Mouse (Mus musculus) intestine, embryonic 16.5 days (tissue): ENCODE results near the gene Gm20388. TPM values are rescaled to one million over a fixed set of nuclear protein-coding genes. Genes with fewer than 3 reads are reported as not detected.
"Not testable (repeated sequence)": the region's sequence is repeated elsewhere in the genome, so short reads cannot be mapped to it uniquely, and the experiment has no call there.

Experiments used
- ATAC-seq: fragments of 200-750 bp; cut with Nextera tagmentation; 2 replicates; pipeline ENCODE4 v1.8.0; 2017; ENCODE audit warnings: moderate TSS enrichment, moderate library complexity
- H3K27ac ChIP-seq: fragments of 300-500 bp; sonication (generic); 2 replicates; pipeline ENCODE4 v1.5.1; 2014; ENCODE audit warnings: mild to moderate bottlenecking, low read length
- H3K27me3 ChIP-seq: fragments of 300-500 bp; sonication (generic); replicated peaks from 2 replicates; pipeline ENCODE4 v1.6.1; 2014; ENCODE audit warnings: low read length, control low read depth, mixed read lengths; ENCODE audit not compliant: control insufficient read depth, insufficient read depth
- H3K36me3 ChIP-seq: fragments of 300-500 bp; sonication (generic); 2 replicates; pipeline ENCODE4 v1.6.1; 2014; ENCODE audit warnings: low read length, control low read depth; ENCODE audit not compliant: control insufficient read depth, insufficient read depth
- H3K4me1 ChIP-seq: fragments of 300-500 bp; sonication (generic); 2 replicates; pipeline ENCODE4 v1.6.1; 2014; ENCODE audit warnings: low read length, control low read depth, mixed read lengths; ENCODE audit not compliant: control insufficient read depth, insufficient read depth
- H3K4me2 ChIP-seq: fragments of 300-500 bp; sonication (generic); 2 replicates; pipeline ENCODE4 v1.6.1; 2014; ENCODE audit warnings: low read depth, low read length, control low read depth
- H3K4me3 ChIP-seq: fragments of 300-500 bp; sonication (generic); 2 replicates; pipeline ENCODE4 v1.5.1; 2014; ENCODE audit warnings: mild to moderate bottlenecking, low read length
- H3K9ac ChIP-seq: fragments of 300-500 bp; sonication (generic); 2 replicates; pipeline ENCODE4 v1.6.1; 2014; ENCODE audit warnings: low read depth, low read length
- H3K9me3 ChIP-seq: fragments of 300-500 bp; sonication (generic); 2 replicates; pipeline ENCODE4 v1.6.1; 2016; ENCODE audit warnings: low read length, control low read depth; ENCODE audit not compliant: control insufficient read depth
- WGBS: fragments of 180-500 bp; shearing (Covaris S2); extraction: QIAGEN DNeasy Blood & Tissue Kit; methylation state at CpG from one replicate; pipeline ENCODE4 v1.1.7; 2014; 5-methylcytosine and 5-hydroxymethylcytosine counted together
- polyA plus RNA-seq: library from polyadenylated mRNA; unstranded; fragments of >200 nt; fragmentation: Nextera tagmentation; extraction: Ambion mirVana; gene quantifications from 2 replicates; pipeline ENCODE4 v1.2.1, GENCODE M21; 2015

Gm20388 gene
- polyA plus RNA-seq, 1 experiment from 2014 or later = 5.8 TPM

GRCm38 (mm10) chr8:122622727-122623126, 2712.1 kb downstream of the Gm20388 start, which contains the start of gene Pabpn1l:
Pabpn1l (minus strand) TSS chr8:122622739.
- ATAC-seq = no peak
- no peak within 1 kb of the TSS for H3K27ac ChIP-seq
- WGBS = 59% methylated on average over 6 of the region's 6 CpGs

GRCm38 (mm10) chr8:122623844-122624642, 2713.4 kb downstream of the Gm20388 start:
- no peaks in the 10 kb centered on the region for H3K9me3 ChIP-seq
- H3K4me1 ChIP-seq = peaks cover 8% of the 10 kb centered on the region; the same call in 1 of the 2 replicates
- H3K36me3 ChIP-seq = no peaks in the 10 kb centered on the region
- H3K4me3 ChIP-seq = no peak overlapping the region
- ATAC-seq = no peak
- no peak overlapping the region for H3K4me2 ChIP-seq
- no peak overlapping the region for H3K27ac ChIP-seq
- H3K27me3 ChIP-seq = no peaks in the 10 kb centered on the region
- 0 out of 2 replicates have a peak overlapping the region, but pooled peaks have one; percentile 18 for H3K9ac ChIP-seq
- 87% methylated on average over 17 of the region's 17 CpGs for WGBS

More at GRCm38 (mm10) chr8:122622727-122623126, 2712.1 kb downstream of the Gm20388 start, which contains the start of gene Pabpn1l:
- Histone ChIP-seq H3K4me1 (peaks cover 13% of the 10 kb centered on the region; the same call in 1 of the 2 replicates), H3K27me3 (no peaks in the 10 kb centered on the region), H3K9me3 (no peaks in the 10 kb centered on the region), H3K4me3 (no peak within 1 kb of the TSS), H3K36me3 (no peaks in the 10 kb centered on the region), H3K9ac (no peak within 1 kb of the TSS), H3K4me2 (no peak within 1 kb of the TSS)

GRCm38 (mm10) chr8:122624653-122625052, 2714.0 kb downstream of the Gm20388 start:
- no peak for ATAC-seq
- 69% methylated on average over 5 of the region's 5 CpGs for WGBS
- Histone ChIP-seq H3K36me3 (no peaks in the 10 kb centered on the region), H3K4me3 (no peak overlapping the region), H3K9ac (no peak overlapping the region), H3K4me2 (no peak overlapping the region), H3K27me3 (no peaks in the 10 kb centered on the region), H3K27ac (no peak overlapping the region), H3K9me3 (no peaks in the 10 kb centered on the region), H3K4me1 (peaks cover 8% of the 10 kb centered on the region; the same call in 1 of the 2 replicates)

GRCm38 (mm10) chr8:122625811-122626210, 2715.2 kb downstream of the Gm20388 start:
- WGBS = 75% methylated on average over 9 of the region's 9 CpGs

GRCm38 (mm10) chr8:122626896-122627295, 2716.3 kb downstream of the Gm20388 start:
- no peak for ATAC-seq

More at GRCm38 (mm10) chr8:122625811-122626210, 2715.2 kb downstream of the Gm20388 start:
- H3K4me2 ChIP-seq = no peak overlapping the region
- H3K4me3 ChIP-seq = no peak overlapping the region
- peaks cover 12% of the 10 kb centered on the region; the same call in 1 of the 2 replicates for H3K4me1 ChIP-seq
- no peak for ATAC-seq
- no peak overlapping the region for H3K27ac ChIP-seq
- H3K9me3 ChIP-seq = no peaks in the 10 kb centered on the region
- H3K27me3 ChIP-seq = no peaks in the 10 kb centered on the region
- H3K36me3 ChIP-seq = no peaks in the 10 kb centered on the region
- H3K9ac ChIP-seq = peak overlapping the region; percentile 24; the same call in 1 of the 2 replicates

GRCm38 (mm10) chr8:122629388-122629787, 2718.7 kb downstream of the Gm20388 start:
- Histone ChIP-seq H3K9me3 (no peaks in the 10 kb centered on the region), H3K4me1 (peaks cover 10% of the 10 kb centered on the region; the same call in 1 of the 2 replicates), H3K9ac (no peak overlapping the region), H3K4me3 (no peak overlapping the region), H3K27ac (no peak overlapping the region), H3K36me3 (no peaks in the 10 kb centered on the region), H3K27me3 (no peaks in the 10 kb centered on the region), H3K4me2 (no peak overlapping the region)
- ATAC-seq = no peak
- WGBS = 54% methylated on average over 10 of the region's 10 CpGs

More at GRCm38 (mm10) chr8:122626896-122627295, 2716.3 kb downstream of the Gm20388 start:
- no peak overlapping the region for H3K4me3 ChIP-seq
- no peaks in the 10 kb centered on the region for H3K9me3 ChIP-seq
- no peak overlapping the region for H3K4me2 ChIP-seq
- H3K9ac ChIP-seq = no peak overlapping the region
- peaks cover 12% of the 10 kb centered on the region; the same call in 1 of the 2 replicates for H3K4me1 ChIP-seq
- 82% methylated on average over 2 of the region's 2 CpGs for WGBS
- H3K36me3 ChIP-seq = no peaks in the 10 kb centered on the region
- no peaks in the 10 kb centered on the region for H3K27me3 ChIP-seq
- H3K27ac ChIP-seq = no peak overlapping the region

- peaks cover 20% of the 10 kb centered on the region; the same call in 1 of the 2 replicates for H3K4me1 ChIP-seq
- H3K27ac ChIP-seq = no peak overlapping the region
- H3K27me3 ChIP-seq = no peaks in the 10 kb centered on the region
- no peaks in the 10 kb centered on the region for H3K9me3 ChIP-seq
- no peak overlapping the region for H3K9ac ChIP-seq
- H3K36me3 ChIP-seq = no peaks in the 10 kb centered on the region
- H3K4me2 ChIP-seq = no peak overlapping the region; the same call in 1 of the 2 replicates
- 56% methylated on average over 22 of the region's 22 CpGs for WGBS
- no peak for ATAC-seq
- H3K4me3 ChIP-seq = peak overlapping the region; percentile 5; the same call in 1 of the 2 replicates
These were observed 2720.1 kb downstream of the Gm20388 start for GRCm38 (mm10) chr8:122630696-122631095.

- H3K4me2 ChIP-seq, H3K36me3 ChIP-seq, H3K9ac ChIP-seq, H3K9me3 ChIP-seq, H3K27ac ChIP-seq, ATAC-seq, H3K27me3 ChIP-seq, H3K4me3 ChIP-seq: not testable (repeated sequence)
- H3K4me1 ChIP-seq = peaks cover 25% of the 10 kb centered on the region
- 71% methylated on average over 3 of the region's 3 CpGs for WGBS
These were observed 2721.5 kb downstream of the Gm20388 start for GRCm38 (mm10) chr8:122632134-122632533.

GRCm38 (mm10) chr8:122633205-122633604, 2722.6 kb downstream of the Gm20388 start:
- H3K9ac ChIP-seq = no peak overlapping the region
- H3K9me3 ChIP-seq = no peaks in the 10 kb centered on the region
- no peaks in the 10 kb centered on the region for H3K36me3 ChIP-seq
- H3K4me2 ChIP-seq = no peak overlapping the region
- no peaks in the 10 kb centered on the region for H3K27me3 ChIP-seq
- no peak overlapping the region for H3K4me3 ChIP-seq
- no peak overlapping the region for H3K27ac ChIP-seq
- WGBS = 95% methylated on average over 14 of the region's 14 CpGs
- H3K4me1 ChIP-seq = peaks cover 29% of the 10 kb centered on the region
- no peak for ATAC-seq
